Mouse (Mus musculus): ENCODE results near the gene Tssk2.

Tssk2 gene

GRCm38 (mm10) chr16:17945081-17945831, 46.8 kb downstream of the Tssk2 start:
- no peak for DNase-seq (ENCODE audit: low read depth in 1 of 2, low spot score in 2 of 2)

- no peak for DNase-seq (ENCODE audit: low read depth in 1 of 2, low spot score in 2 of 2)
These were observed 51.0 kb downstream of the Tssk2 start for GRCm38 (mm10) chr16:17949421-17949877.
